21 mouse cellular contexts compared by ENCODE assay signal in the genomic region with DNA sequence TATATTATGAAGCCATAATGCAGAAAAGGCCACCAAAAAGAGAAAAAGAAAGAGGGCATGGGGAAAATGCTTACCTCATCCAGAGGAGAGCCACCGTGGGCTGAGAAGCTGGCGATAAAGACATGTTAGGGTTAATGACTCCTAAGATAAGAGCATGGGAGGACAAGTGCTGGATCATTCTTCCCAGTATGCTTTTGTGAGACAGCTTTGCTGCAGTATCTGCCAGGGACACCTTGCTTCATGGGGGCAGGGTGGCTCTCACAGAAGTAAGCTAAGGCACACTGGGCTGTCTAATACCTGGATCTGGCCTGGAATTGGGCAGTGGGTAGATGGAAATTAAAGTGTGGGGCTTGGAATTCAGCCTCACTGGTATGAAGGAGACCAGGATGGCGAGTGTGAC. TPM values are rescaled to one million over a fixed set of nuclear protein-coding genes. Genes with fewer than 3 reads are reported as not detected.
A peak's percentile ranks its signal among the peaks of the same experiment; 100 is the strongest.
DNase-seq lines count a peak whose midpoint lies in the region; ATAC-seq and TF ChIP-seq lines count a peak whose summit lies in the region.
"Had no signal": no experiment of that assay in that cellular context is flagged by ENCODE, and none has a peak within 500 bp of the region (broad histone marks: within the 10 kb centered on the region; RNA-seq: fewer than 3 reads in every experiment).

No protein-coding gene starts in this region.

- 81% methylated on average over 3 of the region's 3 CpGs for WGBS in forebrain, embryonic 10.5 days
- 90% methylated on average over 3 of the region's 3 CpGs for WGBS in forebrain, postnatal 0 days
- WGBS in lung, embryonic 14.5 days, result 55% methylated on average over 3 of the region's 3 CpGs
- WGBS in liver, embryonic 15.5 days (ENCODE audit: insufficient replicate concordance), result 32% methylated on average over 3 of the region's 3 CpGs

- H3K27ac ChIP-seq in forebrain, embryonic 10.5 days, result peak overlapping the region; percentile 13; the same call in 1 of the 2 replicates
- H3K27ac ChIP-seq in forebrain, postnatal 0 days (ENCODE audit: low read depth, low read length), result no peak overlapping the region
- no peak overlapping the region for H3K27ac ChIP-seq in lung, embryonic 14.5 days (ENCODE audit: low read depth)
- H3K27ac ChIP-seq in liver, embryonic 15.5 days (replicated peaks), result peak overlapping the region; percentile 78
- no peak overlapping the region for H3K27ac ChIP-seq in left cerebral cortex, adult 2 months
- H3K27ac ChIP-seq: forebrain, embryonic 12.5 days; hindbrain, embryonic 10.5 days; limb, embryonic 10.5 days; neural tube, embryonic 12.5 days had no signal

- no peaks in the 10 kb centered on the region for H3K4me1 ChIP-seq in forebrain, embryonic 10.5 days
- H3K4me1 ChIP-seq in forebrain, postnatal 0 days (ENCODE audit: insufficient read depth), result no peaks in the 10 kb centered on the region
- H3K4me1 ChIP-seq in lung, embryonic 14.5 days (ENCODE audit: insufficient read depth), result no peaks in the 10 kb centered on the region
- peaks cover 48% of the 10 kb centered on the region for H3K4me1 ChIP-seq in liver, embryonic 15.5 days (replicated peaks)
- H3K4me1 ChIP-seq: forebrain, embryonic 12.5 days; hindbrain, embryonic 10.5 days; limb, embryonic 10.5 days; neural tube, embryonic 12.5 days had no signal

- intact Hi-C loops in left cerebral cortex, adult 2 months (cut with DNase I), result no loop called here

- no peaks in the 10 kb centered on the region for H3K27me3 ChIP-seq in forebrain, embryonic 10.5 days (ENCODE audit: poor library complexity, severe bottlenecking)
- H3K27me3 ChIP-seq in forebrain, postnatal 0 days (ENCODE audit: insufficient read depth, low read length), result no peaks in the 10 kb centered on the region
- no peaks in the 10 kb centered on the region for H3K27me3 ChIP-seq in lung, embryonic 14.5 days (ENCODE audit: insufficient read depth, low read length)
- H3K27me3 ChIP-seq in liver, embryonic 15.5 days, result no peaks in the 10 kb centered on the region
- H3K27me3 ChIP-seq: forebrain, embryonic 12.5 days; neural tube, embryonic 12.5 days had no signal

- TF ChIP-seq CTCF in forebrain, postnatal 0 days (IDR thresholded peaks at IDR 0.05; ENCODE audit: low read depth), result no peak
- TF ChIP-seq CTCF in lung, embryonic 14.5 days (IDR thresholded peaks at IDR 0.05; ENCODE audit: low read depth), result no peak
- TF ChIP-seq CTCF in left cerebral cortex, adult 2 months (IDR thresholded peaks at IDR 0.05), result no peak

- H3K9ac ChIP-seq in forebrain, postnatal 0 days, result no peak overlapping the region
- no peak overlapping the region for H3K9ac ChIP-seq in lung, embryonic 14.5 days
- peak overlapping the region; percentile 25; the same call in 1 of the 2 replicates for H3K9ac ChIP-seq in liver, embryonic 15.5 days
- H3K9ac ChIP-seq: forebrain, embryonic 12.5 days; neural tube, embryonic 12.5 days had no signal

- no peaks in the 10 kb centered on the region for H3K9me3 ChIP-seq in forebrain, embryonic 10.5 days
- no peaks in the 10 kb centered on the region for H3K9me3 ChIP-seq in forebrain, postnatal 0 days (ENCODE audit: low read length)
- no peaks in the 10 kb centered on the region for H3K9me3 ChIP-seq in lung, embryonic 14.5 days (ENCODE audit: low read depth, low read length)
- no peaks in the 10 kb centered on the region for H3K9me3 ChIP-seq in liver, embryonic 15.5 days (replicated peaks)
- H3K9me3 ChIP-seq: forebrain, embryonic 12.5 days; hindbrain, embryonic 10.5 days; limb, embryonic 10.5 days; neural tube, embryonic 12.5 days had no signal

- H3K4me3 ChIP-seq in forebrain, embryonic 10.5 days, result no peak overlapping the region
- H3K4me3 ChIP-seq in forebrain, postnatal 0 days (ENCODE audit: low read depth, low read length), result no peak overlapping the region
- H3K4me3 ChIP-seq in lung, embryonic 14.5 days (ENCODE audit: low read depth, low read length), result no peak overlapping the region
- H3K4me3 ChIP-seq in liver, embryonic 15.5 days (replicated peaks), result no peak overlapping the region
- no peak overlapping the region for H3K4me3 ChIP-seq in left cerebral cortex, adult 2 months
- H3K4me3 ChIP-seq: forebrain, embryonic 12.5 days; hindbrain, embryonic 10.5 days; limb, embryonic 10.5 days; neural tube, embryonic 12.5 days had no signal

- no peak overlapping the region for H3K4me2 ChIP-seq in forebrain, postnatal 0 days (ENCODE audit: low read depth)
- no peak overlapping the region for H3K4me2 ChIP-seq in lung, embryonic 14.5 days
- H3K4me2 ChIP-seq in liver, embryonic 15.5 days, result peak overlapping the region; percentile 49
- H3K4me2 ChIP-seq: forebrain, embryonic 12.5 days; neural tube, embryonic 12.5 days had no signal

- H3K36me3 ChIP-seq in forebrain, embryonic 10.5 days (replicated peaks), result no peaks in the 10 kb centered on the region
- H3K36me3 ChIP-seq in forebrain, postnatal 0 days (ENCODE audit: insufficient read depth), result no peaks in the 10 kb centered on the region
- H3K36me3 ChIP-seq in lung, embryonic 14.5 days (ENCODE audit: insufficient read depth), result no peaks in the 10 kb centered on the region
- no peaks in the 10 kb centered on the region for H3K36me3 ChIP-seq in liver, embryonic 15.5 days (replicated peaks)
- H3K36me3 ChIP-seq: forebrain, embryonic 12.5 days; hindbrain, embryonic 10.5 days; limb, embryonic 10.5 days; neural tube, embryonic 12.5 days had no signal

- DNase-seq in forebrain, embryonic 10.5 days (ENCODE audit: extremely low spot score, low spot score), result no peak
- DNase-seq in forebrain, postnatal 0 days, result no peak
- no peak for DNase-seq in lung, embryonic 14.5 days
- no peak for DNase-seq in lung, postnatal 36 days
- DNase-seq in c-Kit-positive CD71-positive TER-119-positive erythroid progenitor cells, embryonic 14.5 days (ENCODE audit: low spot score), result peak; percentile 80
- DNase-seq in left cerebral cortex, adult 2 months (ENCODE audit: extremely low spot score in 1 of 2, low spot score in 2 of 2), result no peak
- DNase-seq in kidney, adult 8-10 months, result no peak
- DNase-seq: B cell, adult 2 months; cerebellum, adult 9-11 months; heart, adult 18-20 months; kidney, postnatal 36 days; right cerebral cortex, postnatal 25 days; thymus, adult 2 months had no signal

- ATAC-seq in forebrain, postnatal 0 days, result no peak; the same call in 1 of the 2 replicates
- ATAC-seq in lung, embryonic 14.5 days (ENCODE audit: insufficient read depth), result peak; percentile 41; the same call in 1 of the 2 replicates
- ATAC-seq in liver, embryonic 15.5 days (ENCODE audit: insufficient read depth), result peak; percentile 96
- ATAC-seq: lung, postnatal 0 days had no signal

RNA-seq across cellular contexts. Expression of gene Hsd3b1, which starts 4.4 kb away (rescaled TPM):
- polyA plus RNA-seq in forebrain, embryonic 10.5 days (2016; fragmentation: Nextera tagmentation; extraction: Ambion mirVana), result 0.09 and 0.27 TPM in 2 replicates
- not detected in 2 replicates for total RNA-seq in forebrain, postnatal 0 days (2014; rRNA removed)
- polyA plus RNA-seq in forebrain, postnatal 0 days (2015; fragmentation: Nextera tagmentation; extraction: Ambion mirVana), result not detected in 2 replicates
- not detected in 2 replicates for polyA plus RNA-seq in lung, embryonic 14.5 days (2014; fragmentation: Nextera tagmentation; extraction: Ambion mirVana)
- 25.6 and 31.3 TPM in 2 replicates for polyA plus RNA-seq in liver, embryonic 15.5 days (2015; fragmentation: Nextera tagmentation; extraction: Ambion mirVana)
- not detected for total RNA-seq in left cerebral cortex, adult 2 months (2021)
- total RNA-seq: heart, adult 18-20 months had no signal
- polyA plus RNA-seq: lung, postnatal 0 days had no signal

RNA-seq across cellular contexts. Expression of gene Hao2, which starts 37.9 kb away (rescaled TPM):
- not detected in 2 replicates for polyA plus RNA-seq in forebrain, embryonic 10.5 days (2016; fragmentation: Nextera tagmentation; extraction: Ambion mirVana)
- total RNA-seq in forebrain, postnatal 0 days (2014; rRNA removed), result not detected in 2 replicates
- polyA plus RNA-seq in forebrain, postnatal 0 days (2015; fragmentation: Nextera tagmentation; extraction: Ambion mirVana), result not detected in 2 replicates
- polyA plus RNA-seq in lung, embryonic 14.5 days (2014; fragmentation: Nextera tagmentation; extraction: Ambion mirVana), result 0.15 TPM in 1 of 2 replicates, not detected in the other
- polyA plus RNA-seq in liver, embryonic 15.5 days (2015; fragmentation: Nextera tagmentation; extraction: Ambion mirVana), result 10.9 and 14.4 TPM in 2 replicates
- total RNA-seq in left cerebral cortex, adult 2 months (2021), result not detected
- total RNA-seq: heart, adult 18-20 months had no signal
- polyA plus RNA-seq: embryonic facial prominence, embryonic 11.5 days; hindbrain, embryonic 10.5 days; limb, embryonic 10.5 days; lung, postnatal 0 days had no signal

RNA-seq across cellular contexts. Expression of gene Hsd3b6, which starts 40.9 kb away (rescaled TPM):
- 8.2 and 12.1 TPM in 2 replicates for polyA plus RNA-seq in forebrain, embryonic 10.5 days (2016; fragmentation: Nextera tagmentation; extraction: Ambion mirVana)
- not detected in 2 replicates for total RNA-seq in forebrain, postnatal 0 days (2014; rRNA removed)
- polyA plus RNA-seq in forebrain, postnatal 0 days (2015; fragmentation: Nextera tagmentation; extraction: Ambion mirVana), result 0.12 TPM in 1 of 2 replicates, not detected in the other
- polyA plus RNA-seq in lung, embryonic 14.5 days (2014; fragmentation: Nextera tagmentation; extraction: Ambion mirVana), result 3.2 and 3.3 TPM in 2 replicates
- 4.4 and 6.2 TPM in 2 replicates for polyA plus RNA-seq in liver, embryonic 15.5 days (2015; fragmentation: Nextera tagmentation; extraction: Ambion mirVana)
- total RNA-seq in left cerebral cortex, adult 2 months (2021), result not detected
- total RNA-seq: gastrocnemius, adult 18-20 months; heart, adult 18-20 months had no signal
- polyA plus RNA-seq: lung, postnatal 0 days had no signal

Comparison
In these comparisons a context has a peak if more than half of its experiments do, and no peak if none do; other contexts are left out.
1. H3K27ac ChIP-seq: peak in forebrain, embryonic 10.5 days (single experiment) and liver, embryonic 15.5 days (single experiment); none in forebrain, postnatal 0 days (single experiment), lung, embryonic 14.5 days (single experiment) and left cerebral cortex, adult 2 months (single experiment).
2. RNA of gene Hsd3b1, which starts 4.4 kb away (polyA plus RNA-seq): 25.6 to 31.3 TPM in liver, embryonic 15.5 days; 0.09 to 0.27 TPM in forebrain, embryonic 10.5 days, not detected in lung, embryonic 14.5 days and not detected in forebrain, postnatal 0 days; every median in the first group is over 10 times any median in the second.
3. RNA of gene Hao2, which starts 37.9 kb away (polyA plus RNA-seq): 10.9 to 14.4 TPM in liver, embryonic 15.5 days; 0.15 TPM in lung, embryonic 14.5 days, not detected in forebrain, embryonic 10.5 days and not detected in forebrain, postnatal 0 days; every median in the first group is over 10 times any median in the second.